Mouse (Mus musculus) Patski (cell line): ENCODE measurements around the gene C8b. TPM values are rescaled to one million over a fixed set of nuclear protein-coding genes. Genes with fewer than 3 reads are reported as not detected.

Experiments used
- ATAC-seq: fragments of 100-300 bp; one replicate; pipeline ENCODE4 v1.8.0; 2021
- CTCF ChIA-PET: fragments of 350-600 bp; sonication (Branson Sonifier 250); formaldehyde crosslinking; loops from one replicate; lab custom pipeline; 2022; ENCODE audit warnings: inconsistent platforms; lab: Charles Lee
- POLR2A ChIA-PET: fragments of 350-600 bp; sonication (Branson Sonifier 250); formaldehyde crosslinking; loops from one replicate; lab custom pipeline; 2022; ENCODE audit warnings: antibody characterized with exemption, inconsistent platforms; lab: Charles Lee
- DNase-seq: peaks from one replicate; pipeline ENCODE4 v3.0.0-alpha.2; 2011; ENCODE audit warnings: low read depth, low spot score
- H3K27me3 ChIP-seq: fragments of 371-371 bp; one replicate; pipeline ENCODE4 v1.5.1; 2021
- CTCF ChIP-seq: fragments of 100-300 bp; IDR thresholded peaks from one replicate; pipeline ENCODE4 v1.5.1; 2021
- in situ Hi-C: fragments of 300-500 bp; cut with MboI; formaldehyde crosslinking; loops from 3 replicates; pipeline ENCODE4 v1.11.1; 2018; ENCODE audit warnings: low pct_unique_long_range_greater_than_20kb, mixed read lengths
- polyA plus RNA-seq: library from polyadenylated mRNA; unstranded; gene quantifications from one replicate; pipeline ENCODE4 v1.2.3, GENCODE M21; 2021

The C8b gene
- not detected for polyA plus RNA-seq

DNA sequence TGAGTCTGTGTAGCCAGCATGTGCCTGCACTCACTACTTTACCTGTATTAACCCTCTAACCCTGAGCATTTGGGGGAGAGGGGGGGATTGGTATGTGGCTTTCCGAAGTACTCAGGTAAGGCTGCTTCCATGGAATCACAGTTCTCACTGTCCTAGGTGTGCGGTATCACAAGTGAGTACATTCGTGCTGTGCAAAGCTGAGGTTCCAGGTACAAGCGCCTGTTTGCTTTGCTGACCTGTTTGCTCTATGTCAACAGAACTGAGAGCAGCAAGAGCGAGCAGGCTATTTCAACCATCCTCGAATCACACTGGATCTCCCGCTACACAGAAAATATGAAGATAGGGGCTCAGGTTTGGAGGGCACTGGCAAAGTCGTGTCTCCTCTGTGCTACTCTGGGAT, at the start of gene C8b:
C8b (plus strand) TSS at position 253 of the 400 bp plus-strand sequence.
- CTCF ChIA-PET, result no interaction called here
- no peak for DNase-seq
- in situ Hi-C loops, result no loop called here
- POLR2A ChIA-PET, result no interaction called here
- TF ChIP-seq CTCF, result no peak
- no peak for ATAC-seq
- peaks cover 8% of the 10 kb centered on the region for H3K27me3 ChIP-seq

DNA sequence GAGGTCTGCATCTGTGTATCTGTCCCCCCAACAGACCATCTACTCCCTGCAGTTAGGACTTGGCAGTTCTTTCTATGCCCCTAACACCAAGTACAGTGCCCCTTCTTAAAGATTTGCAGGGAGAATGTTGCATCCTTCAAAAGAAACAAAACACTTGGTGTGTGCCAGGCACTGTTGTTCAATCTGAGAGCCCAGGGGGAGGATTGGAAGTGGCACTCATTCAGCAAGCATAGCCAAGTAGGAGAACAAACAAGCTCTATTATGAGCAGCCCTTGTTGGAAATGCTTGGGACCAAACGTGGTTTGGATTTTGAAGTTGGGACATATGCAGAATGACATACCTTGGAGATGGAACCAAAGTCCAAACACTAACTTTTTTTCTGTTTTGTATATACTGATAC, 49.6 kb upstream of the C8b start:
- ChIA-PET CTCF (no interaction called here), POLR2A (no interaction called here)
- DNase-seq (no peak), ATAC-seq (no peak)
- no peaks in the 10 kb centered on the region for H3K27me3 ChIP-seq
- in situ Hi-C loops, result no loop called here
- no peak for TF ChIP-seq CTCF

DNA sequence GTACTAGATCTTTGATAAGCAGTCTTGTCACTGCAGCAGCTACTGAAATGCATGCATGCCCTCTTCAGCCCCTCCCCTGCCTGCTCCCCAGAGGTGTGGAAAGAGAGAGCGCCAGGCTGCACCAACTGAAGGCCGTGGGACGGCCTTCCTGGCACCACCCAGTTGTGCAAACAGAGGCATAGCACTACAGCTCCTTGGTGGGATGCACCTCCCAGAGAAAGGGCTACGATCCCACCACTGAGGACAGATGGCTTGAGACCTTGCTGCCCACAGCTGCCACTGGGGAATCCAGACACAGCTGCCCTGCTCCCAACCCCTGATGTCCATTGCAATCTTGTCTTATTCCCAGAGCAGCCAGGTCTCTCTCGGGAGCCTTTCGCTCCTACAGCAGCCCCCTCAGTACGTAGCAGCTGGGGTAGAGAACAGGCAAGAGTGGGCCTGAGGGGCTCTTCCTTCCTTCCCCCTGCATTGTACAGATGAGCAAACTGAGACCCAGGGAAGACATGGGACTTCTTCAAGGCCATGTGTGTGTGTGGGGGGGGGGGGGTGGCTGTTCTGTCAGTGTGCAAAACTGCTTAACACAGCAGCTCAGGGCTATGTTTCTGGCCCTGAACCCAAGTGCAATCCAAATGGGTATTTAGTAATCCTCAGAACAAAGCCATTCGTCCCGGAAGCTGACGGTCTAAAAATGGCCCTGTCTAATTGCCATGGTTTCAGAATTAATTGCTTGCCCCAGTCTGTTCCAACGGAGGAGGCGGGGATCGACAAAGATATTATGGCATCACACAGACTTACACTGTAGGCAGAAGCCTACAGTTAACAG, 46.9 kb upstream of the C8b start:
- H3K27me3 ChIP-seq, result no peaks in the 10 kb centered on the region
- no peak for ATAC-seq
- POLR2A ChIA-PET, result no interaction called here
- in situ Hi-C loops, result no loop called here
- TF ChIP-seq CTCF, result no peak
- no peak for DNase-seq
- CTCF ChIA-PET, result no interaction called here

DNA sequence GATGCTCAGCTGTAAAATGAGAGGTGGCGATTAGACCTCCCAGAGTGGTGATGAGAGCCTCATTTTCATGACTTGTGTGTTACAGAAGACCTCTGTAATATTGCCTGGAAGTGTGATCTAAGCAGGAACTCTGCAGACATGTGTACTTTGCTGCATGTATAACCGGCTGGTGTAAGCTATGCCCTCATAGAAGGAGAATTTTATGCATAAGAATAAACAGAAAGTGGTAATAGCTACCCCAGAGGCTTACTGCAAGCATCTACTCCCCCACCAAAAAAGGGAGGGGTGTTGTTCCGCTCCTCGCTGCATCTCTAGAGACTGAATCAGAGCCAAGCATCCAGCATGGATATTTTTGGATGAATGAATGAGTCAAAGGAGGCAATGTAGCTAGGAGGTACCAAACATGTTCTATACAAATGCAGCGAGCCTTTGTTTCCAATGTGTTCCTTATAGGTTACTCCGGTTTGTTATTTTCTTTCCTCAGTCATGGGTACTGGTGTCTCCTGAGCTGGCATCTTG, 42.5 kb upstream of the C8b start:
- ChIA-PET POLR2A (no interaction called here), CTCF (no interaction called here)
- in situ Hi-C loops, result no loop called here
- DNase-seq (no peak), ATAC-seq (no peak)
- no peaks in the 10 kb centered on the region for H3K27me3 ChIP-seq
- TF ChIP-seq CTCF, result no peak

DNA sequence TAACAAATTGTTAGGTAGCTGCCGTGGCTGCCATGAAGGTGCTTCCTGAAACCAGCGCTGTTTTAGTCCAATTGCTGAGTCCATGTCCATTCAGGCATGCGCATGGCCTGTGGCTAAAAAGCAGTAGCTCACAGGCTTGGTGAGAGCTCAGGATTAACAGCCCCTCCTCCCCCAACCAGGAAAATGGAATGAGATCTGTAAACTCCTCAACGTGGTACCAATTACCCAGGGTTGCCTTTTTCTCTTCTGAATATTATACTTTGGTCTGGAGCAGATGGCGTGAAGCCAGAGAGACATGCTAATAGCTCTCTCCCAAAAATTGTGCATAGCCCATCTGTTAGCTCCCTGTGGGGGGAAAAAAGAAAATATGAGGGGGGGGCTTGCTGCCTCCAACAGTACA, 41.9 kb upstream of the C8b start:
- in situ Hi-C loops, result no loop called here
- ChIA-PET CTCF (no interaction called here), POLR2A (interaction anchor here (0.7 kb wide), 1 partner anchor 25 kb away, joined by 4 read pairs; no protein-coding TSS in a partner anchor)
- no peaks in the 10 kb centered on the region for H3K27me3 ChIP-seq
- no peak for TF ChIP-seq CTCF
- ATAC-seq, result no peak
- DNase-seq, result no peak

DNA sequence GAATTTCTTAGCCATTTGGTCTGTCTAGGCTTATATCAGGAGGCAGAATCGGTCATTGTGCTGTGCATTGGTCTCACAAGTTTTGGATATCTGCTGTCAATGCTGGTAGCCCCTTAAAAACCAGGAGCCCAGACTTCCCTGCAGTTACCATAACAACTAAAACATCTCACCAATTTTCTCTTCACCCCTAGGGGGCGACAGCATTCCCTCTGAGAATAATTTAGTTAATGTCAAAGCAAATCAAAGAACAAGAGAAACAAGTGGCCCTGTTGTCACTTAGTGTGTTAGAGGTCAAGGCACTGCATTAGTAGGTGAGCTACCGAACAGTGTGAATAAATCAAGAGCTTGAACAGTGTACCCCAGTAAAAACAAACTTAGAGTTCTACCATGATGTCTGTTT, 40.4 kb upstream of the C8b start:
- H3K27me3 ChIP-seq, result no peaks in the 10 kb centered on the region
- ChIA-PET CTCF (interaction anchor here (0.7 to 1.0 kb wide), 3 partner anchors 17 to 153 kb away, joined by 3 read pairs; no protein-coding TSS in a partner anchor), POLR2A (no interaction called here)
- no peak for DNase-seq
- in situ Hi-C loops, result no loop called here
- no peak for ATAC-seq
- TF ChIP-seq CTCF, result peak; percentile 30

DNA sequence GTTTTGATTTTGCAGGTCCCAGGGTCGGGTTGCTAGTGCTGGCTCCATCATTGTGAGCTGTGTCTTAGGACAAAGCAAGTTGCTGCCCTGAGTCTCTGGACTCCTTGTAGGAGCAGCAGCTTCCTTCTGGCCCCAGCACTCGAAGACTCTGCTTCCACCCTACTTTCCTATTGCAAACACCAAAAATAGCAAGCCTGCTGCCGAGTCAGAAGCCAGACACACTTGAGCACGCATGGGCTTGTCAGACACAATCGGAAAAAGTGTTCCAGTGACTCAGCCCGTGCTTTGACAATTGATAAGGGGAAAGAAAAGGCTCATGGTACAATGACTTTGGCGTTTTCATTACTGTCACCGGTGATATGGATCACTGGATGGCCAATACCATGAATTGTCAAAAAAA, 36.9 kb upstream of the C8b start:
- DNase-seq (no peak), ATAC-seq (no peak)
- ChIA-PET CTCF (no interaction called here), POLR2A (no interaction called here)
- no peak for TF ChIP-seq CTCF
- H3K27me3 ChIP-seq, result no peaks in the 10 kb centered on the region
- in situ Hi-C loops, result no loop called here

DNA sequence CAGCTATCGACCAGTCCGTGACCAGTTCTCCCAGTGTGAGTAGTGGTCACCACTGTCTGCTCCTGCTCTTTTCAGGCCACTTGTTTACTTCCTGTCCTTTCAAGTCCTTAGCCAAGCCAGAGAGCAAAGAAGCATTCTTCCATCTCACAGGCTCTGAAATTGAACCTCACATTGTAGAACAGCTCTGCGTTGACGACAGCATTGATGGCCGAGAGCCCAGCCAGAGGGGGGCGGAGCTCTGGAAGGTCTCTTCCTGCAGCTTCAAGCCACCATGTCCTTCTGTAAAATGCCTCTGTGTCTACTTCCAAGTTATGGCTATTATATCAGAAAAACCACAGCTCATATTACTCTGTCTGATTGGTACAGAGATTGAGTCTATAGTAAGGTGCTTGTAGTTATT, 19.6 kb upstream of the C8b start:
- in situ Hi-C loops, result no loop called here
- CTCF ChIA-PET, result no interaction called here
- ATAC-seq, result no peak
- DNase-seq, result no peak
- no peak for TF ChIP-seq CTCF
- no peaks in the 10 kb centered on the region for H3K27me3 ChIP-seq
- POLR2A ChIA-PET, result no interaction called here

DNA sequence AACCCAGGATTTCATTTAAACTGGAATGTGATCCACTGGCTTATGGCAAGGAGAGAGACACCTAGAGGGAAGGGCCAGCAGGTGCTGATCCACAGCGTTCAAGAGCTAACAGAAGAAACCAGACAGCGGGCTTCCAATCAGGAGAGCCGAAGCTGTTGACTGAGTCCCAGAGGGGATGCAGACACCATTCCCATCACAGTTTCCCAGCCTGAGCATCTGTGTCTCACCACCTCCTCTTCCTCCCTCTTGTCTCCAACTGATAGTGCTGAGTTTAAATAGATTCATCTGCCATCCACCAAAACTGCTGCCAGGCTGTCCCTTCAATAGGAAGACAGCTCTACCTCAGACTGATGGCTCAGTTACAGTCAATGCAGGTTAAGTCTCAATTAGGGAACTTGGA, 12.0 kb upstream of the C8b start:
- H3K27me3 ChIP-seq, result no peaks in the 10 kb centered on the region
- in situ Hi-C loops, result no loop called here
- no peak for DNase-seq
- ChIA-PET POLR2A (no interaction called here), CTCF (no interaction called here)
- TF ChIP-seq CTCF, result no peak
- ATAC-seq, result no peak

DNA sequence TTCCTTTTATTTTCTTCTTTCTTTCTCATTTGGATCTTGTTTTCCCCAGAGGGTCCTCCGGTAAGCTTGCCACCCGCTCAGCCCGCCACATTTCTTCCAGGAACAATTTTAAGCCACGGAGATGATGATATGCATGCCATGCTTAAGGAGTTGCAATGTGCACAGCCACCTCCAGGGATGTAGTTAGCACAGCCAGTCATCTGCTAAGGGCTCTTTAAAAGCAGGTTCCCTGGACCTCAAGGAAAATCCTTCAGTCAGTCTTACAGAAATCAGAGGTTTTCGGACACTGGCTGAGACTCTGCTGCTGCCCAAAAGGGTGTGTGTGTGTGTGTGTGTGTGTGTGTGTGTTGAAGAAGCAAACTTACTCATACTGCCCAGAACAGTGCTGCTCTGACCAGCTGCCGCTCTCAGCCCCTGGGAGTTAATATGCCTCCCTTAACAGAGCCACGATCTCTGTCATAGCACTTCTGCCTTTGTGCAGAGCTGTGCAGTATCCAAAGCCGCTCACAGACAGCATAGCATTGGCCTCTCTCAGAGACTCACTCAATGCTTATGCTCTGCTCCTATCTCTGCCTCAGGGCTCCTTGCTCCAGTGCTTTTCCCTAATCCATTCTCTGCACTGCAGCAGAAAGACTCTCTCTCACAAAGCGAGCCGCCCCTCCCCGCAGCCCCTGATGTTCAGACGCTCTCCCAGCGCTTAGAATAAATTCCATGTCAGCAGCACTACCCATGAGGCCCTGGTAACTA, 5.1 kb upstream of the C8b start:
- no peaks in the 10 kb centered on the region for H3K27me3 ChIP-seq
- CTCF ChIA-PET, result no interaction called here
- POLR2A ChIA-PET, result no interaction called here
- TF ChIP-seq CTCF, result no peak
- ATAC-seq, result no peak
- DNase-seq, result no peak
- in situ Hi-C loops, result no loop called here

DNA sequence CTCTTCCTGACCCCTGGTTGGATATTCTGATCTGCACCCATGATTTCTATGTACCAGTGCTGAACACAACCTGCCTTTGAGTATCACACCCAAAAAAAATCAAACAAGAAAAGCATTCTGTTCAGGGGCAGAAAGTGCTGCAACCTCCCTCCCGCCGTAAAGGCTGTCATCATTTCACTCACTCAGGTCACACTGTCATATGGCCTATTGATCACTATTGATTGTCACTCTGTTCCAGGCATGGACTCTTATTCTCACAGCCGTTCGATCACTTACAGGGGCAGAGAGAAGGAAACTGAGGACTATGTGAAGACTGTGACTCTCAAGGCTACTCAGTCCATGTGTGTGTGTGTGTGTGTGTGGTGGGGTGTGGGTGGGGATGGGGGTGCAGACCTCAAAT, 2.1 kb downstream of the C8b start:
- in situ Hi-C loops, result no loop called here
- ATAC-seq (no peak), DNase-seq (no peak)
- no peak for TF ChIP-seq CTCF
- ChIA-PET CTCF (no interaction called here), POLR2A (no interaction called here)
- H3K27me3 ChIP-seq, result peaks cover 8% of the 10 kb centered on the region
